Mouse (Mus musculus) erythroblast, embryonic 14.5 days (primary cell): ENCODE measurements around the gene Dhx16.

Experiments
- GATA1 ChIP-seq: IDR thresholded peaks from 2 replicates; pipeline ENCODE4 v1.6.1; 2012; ENCODE audit warnings: low read length, inconsistent platforms, mixed read lengths
- TAL1 ChIP-seq: IDR thresholded peaks from 3 replicates; pipeline ENCODE4 v1.6.1; 2012; ENCODE audit warnings: low read length, inconsistent platforms, mixed read lengths

- TF ChIP-seq GATA1 (no peak), TAL1 (no peak)
These were observed 38.0 kb downstream of the Dhx16 start for GRCm38 (mm10) chr17:35917463-35918251.
